Mouse (Mus musculus): ENCODE results near the gene Npas1. TPM values are rescaled to one million over a fixed set of nuclear protein-coding genes. Genes with fewer than 3 reads are reported as not detected.

Npas1 gene
- polyA plus RNA-seq, 1 experiment: 0.28 TPM

DNA sequence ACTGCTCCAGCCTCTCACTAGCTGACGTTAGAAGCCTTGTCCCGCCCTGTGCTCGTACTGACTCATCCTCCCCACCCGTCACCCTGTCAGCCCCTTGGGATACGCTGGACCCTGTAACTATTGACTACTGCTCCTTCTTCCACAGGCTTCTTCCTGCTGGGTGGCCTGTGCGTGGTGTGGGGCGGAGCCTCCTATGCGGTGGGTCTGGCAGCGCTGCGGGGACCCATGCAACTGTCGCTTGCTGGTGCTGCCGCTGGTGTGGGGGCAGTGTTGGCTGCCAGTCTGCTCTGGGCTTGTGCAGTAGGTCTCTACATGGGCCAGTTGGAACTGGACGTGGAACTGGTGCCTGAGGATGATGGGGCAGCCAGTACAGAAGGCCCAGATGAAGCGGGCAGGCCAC is 22.5 kb downstream of the Npas1 start:
- Histone ChIP-seq H3K27ac (ENCODE audit: control insufficient read depth, insufficient read depth, low read length) (no peak overlapping the region), H3K27me3 (ENCODE audit: control insufficient read depth, insufficient read depth, low read length) (no peaks in the 10 kb centered on the region), H3K4me1 (replicated peaks; ENCODE audit: control insufficient read depth, insufficient read depth, low read length) (peaks cover 12% of the 10 kb centered on the region), H3K4me3 (ENCODE audit: control insufficient read depth, insufficient read depth, low read length) (no peak overlapping the region), H3K36me3 (ENCODE audit: control insufficient read depth, insufficient read depth, low read length) (no peaks in the 10 kb centered on the region)
- WGBS: 96% methylated on average over 14 of the region's 14 CpGs
- TF ChIP-seq CTCF (IDR thresholded peaks at IDR 0.05; ENCODE audit: borderline replicate concordance, control insufficient read depth, extremely low read depth, insufficient read depth, low read length, poor library complexity) (no peak), POLR2A (IDR thresholded peaks at IDR 0.05; ENCODE audit: control insufficient read depth, extremely low read depth, insufficient read depth, low read length, poor library complexity) (no peak)
- DNase-seq: no peak

DNA sequence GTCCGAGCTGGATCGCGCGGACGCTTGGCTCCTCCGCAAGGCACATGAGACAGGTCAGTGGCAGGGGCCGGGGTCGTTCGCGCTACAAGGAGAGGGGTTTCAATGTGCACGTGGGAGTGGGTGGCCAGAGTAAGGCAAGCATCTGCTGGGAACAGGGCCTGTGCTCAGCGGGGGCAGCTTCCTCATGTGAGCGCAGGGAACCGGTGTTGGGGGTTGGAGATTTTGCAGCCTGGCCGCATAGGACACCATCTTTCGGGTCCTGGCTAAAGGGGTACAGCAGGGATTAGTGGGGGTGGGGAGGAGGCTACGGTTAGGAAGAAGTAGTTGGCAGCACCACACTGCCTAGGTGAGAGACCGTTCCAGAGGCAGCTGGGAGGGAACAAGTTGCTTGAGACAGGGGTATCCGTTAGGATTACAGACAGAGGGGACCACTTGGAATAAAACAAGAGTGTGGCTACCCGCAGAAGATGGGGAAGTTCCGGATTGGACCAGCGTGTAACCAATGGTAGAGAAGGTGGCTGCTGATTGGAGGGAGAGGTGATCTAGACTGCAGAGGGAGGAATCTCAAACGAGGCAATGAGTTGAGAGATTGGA is 24.3 kb downstream of the Npas1 start:
- no peaks in the 10 kb centered on the region for H3K27me3 ChIP-seq (ENCODE audit: control insufficient read depth, insufficient read depth, low read length)
- peaks cover 12% of the 10 kb centered on the region for H3K4me1 ChIP-seq (replicated peaks; ENCODE audit: control insufficient read depth, insufficient read depth, low read length)
- H3K36me3 ChIP-seq (ENCODE audit: control insufficient read depth, insufficient read depth, low read length): no peaks in the 10 kb centered on the region
- H3K27ac ChIP-seq (ENCODE audit: control insufficient read depth, insufficient read depth, low read length): no peak overlapping the region
- no peak for TF ChIP-seq CTCF (IDR thresholded peaks at IDR 0.05; ENCODE audit: borderline replicate concordance, control insufficient read depth, extremely low read depth, insufficient read depth, low read length, poor library complexity)
- TF ChIP-seq POLR2A (IDR thresholded peaks at IDR 0.05; ENCODE audit: control insufficient read depth, extremely low read depth, insufficient read depth, low read length, poor library complexity): no peak
- H3K4me3 ChIP-seq (ENCODE audit: control insufficient read depth, insufficient read depth, low read length): peak overlapping the region; percentile 80
- 1% methylated on average over 23 of the region's 23 CpGs for WGBS
- peak; percentile 46 for DNase-seq

DNA sequence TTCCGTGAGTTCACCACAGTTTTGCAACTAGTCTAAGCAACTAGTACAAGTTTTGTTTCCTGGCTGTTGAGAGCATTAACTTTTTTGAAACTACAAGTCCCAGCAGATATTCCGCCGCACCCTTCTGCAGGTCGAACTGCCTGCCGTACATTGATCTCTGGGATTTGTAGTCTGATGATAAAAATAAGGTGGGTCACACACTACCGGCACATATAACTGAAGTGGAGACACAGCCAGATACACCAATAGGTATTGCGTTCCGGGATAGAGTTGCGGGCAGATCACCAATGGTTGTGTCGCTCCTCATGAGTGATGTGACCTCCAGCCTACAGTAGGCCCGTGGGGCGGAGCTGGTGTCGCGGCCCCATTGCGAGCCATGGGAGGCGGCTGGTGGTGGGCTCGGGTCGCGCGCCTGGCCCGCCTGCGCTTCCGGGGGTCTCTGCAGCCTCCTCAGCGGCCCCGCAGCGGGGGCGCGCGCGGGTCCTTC is 24.9 kb downstream of the Npas1 start, which contains the start of gene Tmem160:
TSS of gene Tmem160 (plus strand) at position 193 of the 487 bp plus-strand sequence.
- under 1% methylated on average over 30 of the region's 30 CpGs for WGBS
- Histone ChIP-seq H3K27me3 (ENCODE audit: control insufficient read depth, insufficient read depth, low read length) (no peaks in the 10 kb centered on the region), H3K4me1 (replicated peaks; ENCODE audit: control insufficient read depth, insufficient read depth, low read length) (peaks cover 12% of the 10 kb centered on the region), H3K27ac (ENCODE audit: control insufficient read depth, insufficient read depth, low read length) (no peak within 1 kb of the TSS; the same call in 1 of the 2 replicates), H3K36me3 (ENCODE audit: control insufficient read depth, insufficient read depth, low read length) (no peaks in the 10 kb centered on the region), H3K4me3 (ENCODE audit: control insufficient read depth, insufficient read depth, low read length) (peak within 1 kb of the TSS; percentile 80)
- DNase-seq: peak; percentile 93
- TF ChIP-seq POLR2A (IDR thresholded peaks at IDR 0.05; ENCODE audit: control insufficient read depth, extremely low read depth, insufficient read depth, low read length, poor library complexity) (no peak), CTCF (IDR thresholded peaks at IDR 0.05; ENCODE audit: borderline replicate concordance, control insufficient read depth, extremely low read depth, insufficient read depth, low read length, poor library complexity) (no peak)

DNA sequence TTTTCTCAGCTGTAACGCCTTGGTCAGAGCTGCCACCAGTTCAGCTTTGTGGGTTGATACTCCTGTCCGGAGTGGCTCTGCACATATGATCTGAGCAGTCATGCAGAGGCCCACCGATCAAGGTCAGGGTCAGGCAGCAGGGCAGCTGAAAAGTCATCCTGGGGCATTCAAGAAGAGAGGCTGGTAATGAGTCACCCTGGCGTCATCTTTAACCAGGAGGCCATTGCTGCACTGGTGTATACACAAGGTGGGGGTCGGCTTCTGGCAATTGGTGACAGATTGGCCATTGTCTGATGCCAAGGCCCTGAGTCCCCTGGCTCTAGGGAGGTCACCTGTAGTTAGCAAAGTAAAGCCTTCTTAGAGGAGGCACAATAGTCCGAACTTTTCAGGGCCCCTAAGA is 25.9 kb downstream of the Npas1 start:
- H3K27me3 ChIP-seq (ENCODE audit: control insufficient read depth, insufficient read depth, low read length): no peaks in the 10 kb centered on the region

DNA sequence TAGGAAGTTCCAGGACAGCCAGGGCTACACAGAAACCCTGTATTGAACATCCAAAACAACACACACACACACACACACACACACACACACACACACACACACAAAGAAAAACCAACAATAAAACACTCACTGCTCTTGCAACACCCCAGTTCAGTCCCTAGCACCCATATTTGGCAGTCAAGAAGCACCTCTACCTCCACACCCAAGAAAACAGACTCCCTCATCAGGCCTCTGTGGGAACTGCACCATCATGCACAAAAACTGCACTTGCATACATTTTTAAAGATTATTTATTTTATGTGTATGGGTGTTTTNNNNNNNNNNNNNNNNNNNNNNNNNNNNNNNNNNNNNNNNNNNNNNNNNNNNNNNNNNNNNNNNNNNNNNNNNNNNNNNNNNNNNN is 36.3 kb downstream of the Npas1 start:
- Histone ChIP-seq H3K4me3 (ENCODE audit: control insufficient read depth, insufficient read depth, low read length) (no peak overlapping the region), H3K4me1 (replicated peaks; ENCODE audit: control insufficient read depth, insufficient read depth, low read length) (no peaks in the 10 kb centered on the region), H3K36me3 (ENCODE audit: control insufficient read depth, insufficient read depth, low read length) (peaks cover under 1% of the 10 kb centered on the region; the same call in 1 of the 2 replicates), H3K27ac (ENCODE audit: control insufficient read depth, insufficient read depth, low read length) (no peak overlapping the region), H3K27me3 (ENCODE audit: control insufficient read depth, insufficient read depth, low read length) (no peaks in the 10 kb centered on the region)
- TF ChIP-seq CTCF (IDR thresholded peaks at IDR 0.05; ENCODE audit: borderline replicate concordance, control insufficient read depth, extremely low read depth, insufficient read depth, low read length, poor library complexity) (no peak), POLR2A (IDR thresholded peaks at IDR 0.05; ENCODE audit: control insufficient read depth, extremely low read depth, insufficient read depth, low read length, poor library complexity) (no peak)
- peak; percentile 40 for DNase-seq

More for the DNA sequence above, 25.9 kb downstream of the Npas1 start:
- 95% methylated on average over 6 of the region's 6 CpGs for WGBS
- H3K27ac ChIP-seq (ENCODE audit: control insufficient read depth, insufficient read depth, low read length): no peak overlapping the region
- no peak for DNase-seq
- peaks cover 12% of the 10 kb centered on the region for H3K4me1 ChIP-seq (replicated peaks; ENCODE audit: control insufficient read depth, insufficient read depth, low read length)
- no peak overlapping the region for H3K4me3 ChIP-seq (ENCODE audit: control insufficient read depth, insufficient read depth, low read length)
- TF ChIP-seq POLR2A (IDR thresholded peaks at IDR 0.05; ENCODE audit: control insufficient read depth, extremely low read depth, insufficient read depth, low read length, poor library complexity): no peak
- TF ChIP-seq CTCF (IDR thresholded peaks at IDR 0.05; ENCODE audit: borderline replicate concordance, control insufficient read depth, extremely low read depth, insufficient read depth, low read length, poor library complexity): no peak
- H3K36me3 ChIP-seq (ENCODE audit: control insufficient read depth, insufficient read depth, low read length): no peaks in the 10 kb centered on the region

DNA sequence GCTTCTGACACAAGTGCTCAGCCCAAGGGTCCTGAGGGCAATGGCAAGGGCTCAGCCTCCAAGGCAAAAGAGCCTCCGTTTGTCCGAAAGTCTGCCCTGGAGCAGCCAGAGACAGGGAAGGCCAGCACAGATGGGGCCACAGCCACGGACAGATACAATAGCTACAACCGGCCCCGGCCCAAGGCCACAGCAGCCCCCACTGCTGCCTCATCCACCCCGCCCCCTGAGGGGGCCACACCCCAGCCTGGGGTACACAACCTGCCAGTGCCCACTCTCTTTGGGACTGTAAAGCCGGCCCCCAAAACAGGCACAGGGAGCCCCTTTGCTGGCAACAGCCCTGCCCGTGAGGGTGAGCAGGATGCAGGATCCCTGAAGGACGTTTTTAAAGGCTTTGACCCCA is 42.4 kb downstream of the Npas1 start:
- H3K36me3 ChIP-seq (ENCODE audit: control insufficient read depth, insufficient read depth, low read length): peaks cover 58% of the 10 kb centered on the region
- TF ChIP-seq POLR2A (IDR thresholded peaks at IDR 0.05; ENCODE audit: control insufficient read depth, extremely low read depth, insufficient read depth, low read length, poor library complexity) (no peak), CTCF (IDR thresholded peaks at IDR 0.05; ENCODE audit: borderline replicate concordance, control insufficient read depth, extremely low read depth, insufficient read depth, low read length, poor library complexity) (no peak)
- WGBS: 92% methylated on average over 9 of the region's 9 CpGs

More for the DNA sequence above, 42.4 kb downstream of the Npas1 start:
- no peak overlapping the region for H3K27ac ChIP-seq (ENCODE audit: control insufficient read depth, insufficient read depth, low read length)
- H3K4me3 ChIP-seq (ENCODE audit: control insufficient read depth, insufficient read depth, low read length): no peak overlapping the region
- H3K27me3 ChIP-seq (ENCODE audit: control insufficient read depth, insufficient read depth, low read length): no peaks in the 10 kb centered on the region
- H3K4me1 ChIP-seq (replicated peaks; ENCODE audit: control insufficient read depth, insufficient read depth, low read length): no peaks in the 10 kb centered on the region
- no peak for DNase-seq
